Mouse (Mus musculus) adrenal gland, adult (tissue): ENCODE results near the gene Tsnaxip1.

Experiments used
- DNase-seq, 2 experiments: peaks; one replicate each; pipeline ENCODE4 v3.0.0; 2022 to 2023; ENCODE audit warnings: low spot score in 1 of 2; ENCODE audit not compliant: inconsistent age in 2 of 2

Tsnaxip1 gene

DNA sequence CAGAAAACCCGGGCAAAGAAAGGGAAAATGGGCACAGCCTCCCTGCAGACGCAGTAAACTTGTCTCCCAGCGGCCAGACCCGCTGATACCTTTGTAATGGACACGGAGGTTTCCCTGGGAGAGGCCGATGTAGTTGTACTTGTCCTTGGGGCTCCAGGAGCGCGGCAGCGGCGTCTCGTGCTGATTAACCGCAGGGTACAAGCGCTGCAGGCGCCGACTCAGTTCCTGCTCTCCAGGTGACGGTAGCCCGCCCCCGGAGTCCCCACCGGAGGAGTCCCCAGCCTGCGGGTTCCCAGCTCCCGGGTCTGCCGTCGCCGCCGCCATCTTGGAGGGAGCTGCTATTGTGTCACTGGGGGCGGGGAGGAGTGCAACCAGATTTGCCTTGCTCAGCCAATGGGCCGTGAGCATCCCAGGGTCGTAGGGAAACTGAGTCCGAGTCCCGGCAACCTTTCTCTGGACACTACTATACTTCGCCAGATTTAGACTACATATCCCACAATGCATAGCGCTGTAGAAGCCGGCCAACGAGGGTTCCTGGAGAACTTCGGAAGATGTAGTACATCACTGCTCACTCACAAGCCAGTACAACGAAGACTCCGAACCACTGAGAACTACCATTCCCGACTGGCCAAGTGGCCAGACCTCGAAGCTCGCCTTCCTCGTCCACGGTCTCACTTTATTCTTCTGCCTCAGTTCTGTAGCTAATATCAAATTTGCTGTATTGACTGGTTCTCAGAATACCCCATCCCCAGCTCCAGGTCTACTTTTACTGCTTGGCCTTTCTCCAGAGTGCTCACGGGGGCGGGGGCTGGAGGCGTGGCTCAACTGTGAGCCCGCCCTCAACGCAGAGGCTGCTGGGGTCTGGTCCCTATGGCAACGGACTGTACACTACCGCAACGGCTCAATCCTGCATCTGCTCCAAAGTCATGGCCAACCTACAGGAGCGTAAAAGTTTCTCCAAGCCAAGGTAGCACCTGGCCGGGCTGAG lies at the start of gene Tsnaxip1, which contains the start of gene Ranbp10:
TSS of gene Tsnaxip1 (plus strand) at position 871 of the 988 bp plus-strand sequence.
TSS of gene Ranbp10 (minus strand) at position 490 of the 988 bp plus-strand sequence.
- peak; percentile 97 to 99 for DNase-seq

- no peak for DNase-seq
Observed at GRCm38 (mm10) chr8:105777833-105778232, 49.7 kb upstream of the Tsnaxip1 start.

GRCm38 (mm10) chr8:105780298-105780697 lies 47.2 kb upstream of the Tsnaxip1 start:
- DNase-seq: no peak

GRCm38 (mm10) chr8:105788241-105788640 lies 39.3 kb upstream of the Tsnaxip1 start:
- peak; percentile 38 to 84 for DNase-seq

DNA sequence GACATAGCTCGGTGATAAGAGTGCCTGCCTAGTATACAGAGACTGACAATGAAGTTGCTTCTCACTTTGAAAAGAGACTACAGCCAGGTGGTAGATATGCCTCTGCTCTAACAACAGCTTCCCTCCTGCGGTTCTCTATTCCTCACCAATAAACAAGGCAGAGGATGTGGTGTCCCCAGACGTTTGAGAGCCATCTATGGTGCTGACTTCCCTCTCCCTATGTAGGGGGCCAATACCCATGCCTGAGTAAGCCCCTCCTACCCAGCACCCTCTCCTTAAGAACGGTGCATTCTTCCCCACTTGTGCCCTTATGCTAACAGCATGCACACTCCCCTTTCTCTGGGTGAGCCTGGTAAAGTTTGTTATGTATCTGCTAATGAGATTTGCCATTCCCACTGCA lies 38.6 kb upstream of the Tsnaxip1 start:
- no peak for DNase-seq

GRCm38 (mm10) chr8:105789626-105790025 lies 37.9 kb upstream of the Tsnaxip1 start:
- DNase-seq: no peak

GRCm38 (mm10) chr8:105793331-105793730 lies 34.2 kb upstream of the Tsnaxip1 start:
- no peak for DNase-seq

- no peak for DNase-seq
Observed at GRCm38 (mm10) chr8:105794009-105794598, 33.4 kb upstream of the Tsnaxip1 start.

DNA sequence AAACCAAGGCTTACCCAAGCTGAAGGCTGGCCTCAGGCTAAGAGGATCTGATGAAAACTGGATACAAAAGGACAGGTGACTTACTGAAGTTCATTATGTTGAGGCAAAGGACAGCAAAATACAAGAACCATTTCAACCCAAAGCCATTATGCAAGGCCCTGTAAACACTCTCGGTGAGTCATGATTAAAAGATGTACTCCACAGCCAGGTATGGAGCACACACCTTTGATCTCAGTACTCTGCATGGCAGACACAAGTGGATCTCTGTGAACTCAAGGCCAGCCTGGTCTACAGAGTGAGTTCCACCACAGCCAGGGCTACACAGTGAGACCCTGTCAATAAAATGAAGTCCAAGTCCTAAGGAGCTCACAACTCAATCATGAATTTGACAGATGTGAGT lies 31.7 kb upstream of the Tsnaxip1 start:
- peak in 1 of 2 experiments; percentile 37 for DNase-seq

DNA sequence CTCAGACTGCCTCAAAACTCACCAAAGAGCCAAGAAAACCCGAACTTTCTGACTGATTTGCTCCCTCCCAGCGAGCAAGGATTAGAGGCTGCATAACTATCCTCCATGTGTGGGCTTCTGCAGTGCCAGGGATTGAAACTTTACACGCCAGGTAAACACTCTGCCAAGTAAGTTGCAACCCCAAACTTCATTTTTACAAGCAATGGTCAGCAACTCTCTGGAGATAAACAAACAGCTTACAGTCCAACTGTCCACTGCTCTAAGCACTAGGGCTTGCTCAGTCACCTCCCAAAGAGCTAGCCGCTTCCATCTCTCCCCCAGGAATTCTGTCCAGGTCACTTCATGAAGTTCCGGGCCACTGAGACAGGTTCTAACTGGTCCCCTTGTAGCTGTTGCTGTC lies 29.1 kb upstream of the Tsnaxip1 start:
- no peak for DNase-seq

- peak; percentile 80 to 91 for DNase-seq
Observed at GRCm38 (mm10) chr8:105799091-105799812, 28.3 kb upstream of the Tsnaxip1 start.

DNA sequence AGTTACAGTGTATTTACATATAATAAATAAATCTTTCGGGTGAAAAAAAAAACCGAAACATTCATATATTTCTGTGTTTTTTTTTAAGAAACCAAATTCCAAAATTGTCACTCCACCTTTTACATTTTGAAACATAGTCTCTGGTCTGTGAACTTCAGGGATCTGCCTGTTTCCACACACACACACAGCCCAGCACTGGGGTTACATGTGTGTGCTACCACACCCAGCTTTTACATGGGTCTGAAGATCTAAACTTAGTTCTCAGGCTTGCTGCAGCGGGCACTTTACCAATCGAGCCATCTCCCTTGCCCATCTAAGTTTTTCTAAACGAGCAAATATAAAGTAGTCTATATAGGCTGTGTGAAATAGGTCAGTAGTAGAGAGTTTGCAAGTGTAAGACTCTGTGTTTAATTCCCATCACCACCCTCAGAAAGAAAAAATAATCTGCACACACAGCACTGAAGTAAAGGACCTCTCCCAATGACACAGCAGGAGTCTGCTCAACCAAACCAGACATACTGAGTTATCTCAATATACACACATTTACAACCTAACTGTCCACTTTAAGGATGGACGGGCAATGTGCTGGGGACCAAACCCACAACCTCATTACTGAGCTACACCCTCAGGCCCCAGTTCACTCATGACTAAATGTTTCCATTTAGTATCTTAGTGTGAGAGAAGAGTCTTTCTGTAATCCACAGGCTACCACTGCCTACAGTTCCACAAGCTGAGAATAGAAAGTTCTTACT lies 26.2 kb upstream of the Tsnaxip1 start:
- DNase-seq: no peak

DNA sequence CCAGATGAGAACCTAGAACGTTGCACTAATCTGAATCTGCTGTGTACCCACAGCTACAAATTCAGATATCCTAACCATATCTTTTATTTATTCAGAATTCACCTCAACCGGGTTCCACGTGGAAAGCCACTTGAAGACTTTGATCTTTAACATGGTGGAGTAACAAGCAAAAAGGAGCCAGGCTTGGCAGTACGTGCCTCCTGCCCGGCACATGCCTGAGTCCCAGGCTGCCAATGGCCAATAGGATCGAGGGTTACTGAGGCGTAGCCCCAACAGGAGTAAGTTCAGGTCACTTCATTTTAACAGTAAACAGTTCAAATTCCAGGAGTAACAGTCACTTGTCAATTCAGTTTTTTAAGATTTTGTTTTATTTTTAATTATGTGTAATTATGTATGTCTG lies 22.7 kb upstream of the Tsnaxip1 start:
- no peak for DNase-seq

DNA sequence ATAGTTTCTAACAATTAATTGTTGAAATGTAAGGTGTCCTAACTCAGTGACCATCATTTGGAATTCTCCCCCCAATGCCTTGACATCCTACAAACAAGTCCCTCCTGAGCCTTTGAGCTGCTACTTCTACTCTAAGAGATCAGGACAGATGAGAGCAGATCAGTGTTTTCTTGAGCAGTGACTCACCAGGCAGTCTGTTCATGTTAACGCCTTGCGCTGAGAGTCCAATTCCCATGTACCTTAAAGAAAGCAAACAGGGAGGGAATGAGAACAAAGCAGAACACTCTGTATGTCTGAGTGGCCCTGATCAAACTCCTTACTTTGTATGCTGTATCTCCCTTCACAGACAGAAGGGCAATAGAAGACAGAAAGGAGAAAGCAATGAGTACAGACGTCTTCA lies 22.2 kb upstream of the Tsnaxip1 start:
- no peak for DNase-seq

- no peak for DNase-seq
Observed at GRCm38 (mm10) chr8:105805964-105806363, 21.6 kb upstream of the Tsnaxip1 start.

DNA sequence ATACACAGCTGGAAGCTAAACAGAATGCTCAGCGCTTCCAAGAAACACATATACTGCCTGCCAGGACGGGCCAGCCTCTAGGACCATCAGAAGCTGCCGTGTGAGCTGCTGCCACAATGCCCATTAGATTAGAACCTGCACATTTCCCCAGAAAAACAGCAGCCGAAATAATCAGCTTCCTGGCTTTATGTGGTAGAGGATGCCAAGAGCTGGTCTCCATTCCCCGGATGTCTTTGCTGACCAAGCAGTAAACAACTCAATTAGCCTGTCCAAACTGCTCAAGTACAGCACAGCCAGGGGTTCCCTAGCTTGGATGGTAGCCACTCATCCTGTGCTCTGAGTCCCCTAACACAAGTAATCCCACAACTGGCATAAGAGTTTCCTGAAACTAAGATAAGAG lies 19.8 kb upstream of the Tsnaxip1 start:
- no peak for DNase-seq

DNA sequence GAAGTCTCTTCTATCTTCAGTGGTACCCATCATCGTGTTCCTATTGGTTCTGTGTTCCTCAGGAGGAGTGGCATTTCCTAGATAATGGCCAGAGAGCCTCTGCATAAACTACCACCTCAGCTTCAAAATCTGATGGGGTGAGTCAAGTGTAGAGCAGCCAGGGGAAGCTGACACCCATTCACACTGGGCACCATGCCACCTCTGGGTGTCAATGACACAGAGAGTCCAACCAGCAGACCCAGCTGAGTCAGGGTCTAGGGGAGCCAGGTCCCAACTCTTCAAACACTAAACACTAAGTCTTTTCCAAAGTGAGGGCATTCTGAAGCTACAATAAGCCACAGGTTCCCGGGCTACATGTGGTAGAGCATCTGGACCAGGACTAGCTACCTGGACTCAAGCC lies 19.1 kb upstream of the Tsnaxip1 start:
- peak; percentile 29 to 70 for DNase-seq

DNA sequence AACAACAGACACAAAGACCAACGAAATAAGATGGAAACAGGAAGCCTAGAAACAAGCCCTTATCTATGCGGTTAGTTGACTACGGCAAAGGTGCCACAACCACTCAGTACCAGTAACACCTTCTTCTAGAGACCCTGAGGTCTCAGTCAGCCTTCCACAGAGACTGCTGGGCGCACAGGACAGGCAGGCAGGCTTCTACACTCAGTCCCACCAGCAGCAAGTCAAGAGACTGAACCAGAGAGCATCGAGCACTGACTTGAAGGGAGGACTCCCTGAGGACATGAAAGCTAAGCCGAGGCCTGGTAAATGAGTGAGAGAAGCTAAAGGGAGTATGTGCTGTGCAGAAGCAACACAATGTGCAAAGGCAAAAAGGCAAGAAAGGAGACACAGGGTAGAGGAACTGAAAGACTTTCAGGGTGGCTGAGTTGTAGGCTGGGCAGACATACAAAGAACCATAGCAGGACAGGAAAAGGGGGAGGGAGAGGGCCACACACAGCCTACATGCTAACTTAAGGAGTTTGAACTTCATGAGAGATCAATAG lies 17.2 kb upstream of the Tsnaxip1 start:
- no peak for DNase-seq

DNA sequence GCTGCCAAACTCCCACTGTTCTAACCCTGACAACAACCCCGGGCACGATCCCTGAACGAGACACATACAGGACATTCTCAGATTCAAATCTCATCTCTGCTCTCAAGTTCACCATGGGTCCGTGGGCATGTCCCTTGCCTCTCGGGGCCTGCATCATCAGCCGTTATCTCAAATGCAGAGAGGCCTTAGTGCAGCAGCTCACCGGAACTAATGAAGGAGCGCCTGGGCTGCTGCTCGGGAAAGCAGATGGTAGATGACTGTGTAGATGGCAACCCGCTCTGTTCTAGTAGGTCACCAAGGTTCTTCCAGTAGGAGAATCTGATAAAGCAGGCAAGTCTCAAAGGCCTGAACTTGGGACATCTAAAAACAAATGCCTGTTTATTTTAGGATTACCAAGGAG lies 16.5 kb upstream of the Tsnaxip1 start:
- DNase-seq: no peak

- no peak for DNase-seq
Observed at GRCm38 (mm10) chr8:105811543-105811942, 16.0 kb upstream of the Tsnaxip1 start.
